Mouse (Mus musculus) midbrain, embryonic 11.5 days (tissue): ENCODE data around the gene Adamts5. TPM values are rescaled to one million over a fixed set of nuclear protein-coding genes. Genes with fewer than 3 reads are reported as not detected.

Source experiments
- polyA plus RNA-seq: library from polyadenylated mRNA; unstranded; fragments of >200 nt; fragmentation: Nextera tagmentation; extraction: Ambion mirVana; gene quantifications from 2 replicates; pipeline ENCODE4 v1.2.1, GENCODE M21; 2014

Adamts5 gene
- polyA plus RNA-seq, 1 experiment from 2014 or later: 1.1 TPM

Other genes starting within 250 kb of the Adamts5 start
- gene Adamts1, start 98.7 kb downstream of the Adamts5 start, polyA plus RNA-seq: 9.4 and 9.7 TPM in 2 replicates